Mouse (Mus musculus): ENCODE data around the gene Tmem106a. TPM values are rescaled to one million over a fixed set of nuclear protein-coding genes. Genes with fewer than 3 reads are reported as not detected.
"Not testable (repeated sequence)": the region's sequence is repeated elsewhere in the genome, so short reads cannot be mapped to it uniquely, and the experiment has no call there.

Gene Tmem106a
- polyA plus RNA-seq, 1 experiment from 2014 or later: 5.0 TPM

GRCm38 (mm10) chr11:101626995-101627856 lies 45.2 kb downstream of the Tmem106a start, which contains the start of gene Rdm1:
Rdm1 (plus strand) TSS chr11:101627195.
- Histone ChIP-seq H3K27ac (replicated peaks) (peak within 1 kb of the TSS; percentile 84), H3K4me3 (peak within 1 kb of the TSS; percentile 50), H3K9me3 (no peaks in the 10 kb centered on the region), H3K4me2 (peak within 1 kb of the TSS; percentile 89), H3K27me3 (no peaks in the 10 kb centered on the region), H3K9ac (peak within 1 kb of the TSS; percentile 50), H3K4me1 (replicated peaks) (peaks cover 6% of the 10 kb centered on the region; the same call in 1 of the 2 replicates), H3K36me3 (no peaks in the 10 kb centered on the region)
- peak; percentile 92 for ATAC-seq (ENCODE audit: low FRiP score, low read depth)
- under 1% methylated on average over 34 of the region's 34 CpGs for WGBS

DNA sequence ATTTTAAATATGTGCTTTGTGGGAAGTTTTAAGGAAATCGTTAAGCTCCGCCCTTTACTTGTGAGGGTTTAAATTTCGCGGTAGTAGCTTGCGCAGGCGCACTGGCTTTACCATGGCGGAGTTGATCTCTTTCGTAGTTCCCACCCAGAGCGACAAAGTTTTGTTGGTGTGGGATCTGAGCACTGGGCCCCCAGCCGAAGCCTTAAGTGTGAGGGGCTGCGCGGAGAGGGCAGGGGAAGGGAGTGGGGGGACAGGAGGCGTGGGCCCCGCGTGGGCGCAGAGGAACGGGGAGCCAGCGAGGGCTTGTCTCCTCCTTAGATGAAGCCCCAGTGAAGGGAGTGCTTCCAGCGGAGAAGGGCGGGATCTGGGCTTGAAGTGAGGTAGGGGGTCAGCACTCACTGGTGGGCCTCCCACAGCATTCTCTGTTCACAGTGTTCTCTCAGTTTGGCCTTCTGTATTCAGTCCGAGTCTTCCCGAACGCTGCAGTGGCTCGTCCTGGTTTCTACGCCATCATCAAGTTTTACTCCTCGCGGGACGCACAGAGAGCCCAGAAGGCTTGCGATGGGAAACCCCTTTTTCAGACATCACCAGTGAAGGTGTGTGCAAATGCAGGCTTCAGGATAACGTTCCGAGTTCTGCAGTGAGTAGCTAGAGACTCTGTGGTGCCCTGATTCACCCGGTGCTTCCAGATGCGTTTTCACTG lies 46.0 kb downstream of the Tmem106a start:
- peak overlapping the region; percentile 89 for H3K4me2 ChIP-seq
- under 1% methylated on average over 33 of the region's 33 CpGs for WGBS

GRCm38 (mm10) chr11:101628733-101629417 lies 46.8 kb downstream of the Tmem106a start:
- H3K27ac ChIP-seq (replicated peaks); H3K9ac ChIP-seq; H3K4me3 ChIP-seq; H3K9me3 ChIP-seq; H3K4me1 ChIP-seq (replicated peaks); H3K27me3 ChIP-seq; ATAC-seq (ENCODE audit: low FRiP score, low read depth); H3K36me3 ChIP-seq: not testable (repeated sequence)
- peak overlapping the region; percentile 89 for H3K4me2 ChIP-seq
- whole genome bisulfite sequencing: 72% methylated on average over 4 of the region's 5 CpGs

More for the DNA sequence above, 46.0 kb downstream of the Tmem106a start:
- Histone ChIP-seq H3K9me3 (no peaks in the 10 kb centered on the region), H3K4me1 (replicated peaks) (peaks cover 6% of the 10 kb centered on the region; the same call in 1 of the 2 replicates), H3K36me3 (no peaks in the 10 kb centered on the region), H3K4me3 (peak overlapping the region; percentile 50), H3K27me3 (no peaks in the 10 kb centered on the region), H3K9ac (peak overlapping the region; percentile 49), H3K27ac (replicated peaks) (peak overlapping the region; percentile 84)
- peak; percentile 32 for ATAC-seq (ENCODE audit: low FRiP score, low read depth)

DNA sequence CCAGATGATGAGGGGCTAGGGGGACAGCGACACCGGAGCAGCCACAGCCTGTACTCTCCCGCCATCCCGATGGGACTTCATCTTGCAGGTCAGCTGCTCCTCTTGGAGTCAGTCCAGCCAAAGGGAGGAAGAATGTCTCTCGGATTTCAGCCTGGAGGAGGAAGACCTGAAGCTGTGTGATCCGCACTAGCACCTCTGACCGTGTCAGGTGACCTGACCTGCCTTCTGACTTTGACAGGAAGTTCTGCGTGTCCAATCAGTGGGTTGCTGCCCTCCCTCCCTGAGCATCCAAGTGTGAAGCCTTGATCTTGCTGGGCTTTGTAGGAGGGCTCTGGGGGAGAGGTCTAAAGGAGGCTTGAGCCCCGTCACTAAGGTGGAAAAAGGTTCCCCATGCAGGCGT lies 53.6 kb downstream of the Tmem106a start:
- no peak for ATAC-seq (ENCODE audit: low FRiP score, low read depth)
- Histone ChIP-seq H3K27ac (replicated peaks) (no peak overlapping the region), H3K4me1 (replicated peaks) (no peaks in the 10 kb centered on the region), H3K4me2 (no peak overlapping the region), H3K27me3 (no peaks in the 10 kb centered on the region), H3K9me3 (no peaks in the 10 kb centered on the region), H3K36me3 (no peaks in the 10 kb centered on the region), H3K4me3 (no peak overlapping the region), H3K9ac (no peak overlapping the region)
- 85% methylated on average over 10 of the region's 10 CpGs for WGBS

DNA sequence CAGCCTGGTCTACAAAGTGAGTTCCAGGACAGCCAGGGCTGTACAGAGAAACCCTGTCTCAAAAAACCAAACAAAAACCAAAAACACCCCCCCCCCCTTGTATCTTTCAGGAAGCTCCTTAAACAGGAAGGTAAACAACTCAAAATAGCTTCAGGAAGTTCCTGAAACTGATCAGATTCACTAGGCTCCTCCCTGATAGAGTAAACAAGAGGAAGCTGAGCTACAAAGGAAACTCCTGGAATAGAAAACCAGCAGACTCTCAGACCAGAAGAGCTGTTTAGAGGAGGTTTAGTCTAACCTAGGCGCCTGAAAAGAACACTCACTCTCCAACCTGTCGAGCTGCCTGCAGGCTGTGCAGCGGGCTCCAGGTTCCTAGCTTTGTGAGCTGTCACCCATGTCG lies 57.7 kb downstream of the Tmem106a start:
- Histone ChIP-seq H3K36me3 (no peaks in the 10 kb centered on the region), H3K4me1 (replicated peaks) (peaks cover 9% of the 10 kb centered on the region), H3K27ac (replicated peaks) (no peak overlapping the region), H3K4me2 (no peak overlapping the region), H3K9ac (no peak overlapping the region), H3K9me3 (no peaks in the 10 kb centered on the region), H3K4me3 (no peak overlapping the region), H3K27me3 (no peaks in the 10 kb centered on the region)
- ATAC-seq (ENCODE audit: low FRiP score, low read depth): no peak
- WGBS: 92% methylated on average over 4 of the region's 4 CpGs

GRCm38 (mm10) chr11:101640857-101641709 lies 59.0 kb downstream of the Tmem106a start:
- peak; percentile 81 for ATAC-seq (ENCODE audit: low FRiP score, low read depth)
- Histone ChIP-seq H3K4me3 (peak overlapping the region; percentile 39), H3K27ac (replicated peaks) (peak overlapping the region; percentile 87), H3K4me2 (peak overlapping the region; percentile 58), H3K9ac (peak overlapping the region; percentile 48)
- H3K36me3 ChIP-seq; H3K9me3 ChIP-seq; H3K27me3 ChIP-seq; H3K4me1 ChIP-seq (replicated peaks): not testable (repeated sequence)
- 4% methylated on average over 53 of the region's 53 CpGs for WGBS

Other genes with a start within 250 kb of the Tmem106a start
- gene G6pc, start 214.7 kb upstream of the Tmem106a start, polyA plus RNA-seq (2015; fragmentation: Nextera tagmentation; extraction: Ambion mirVana): not detected in 2 replicates
- gene Aarsd1, start 164.6 kb upstream of the Tmem106a start, polyA plus RNA-seq (2015; fragmentation: Nextera tagmentation; extraction: Ambion mirVana): 88.8 and 92.0 TPM in 2 replicates
- gene Gm27029, start 157.4 kb upstream of the Tmem106a start, polyA plus RNA-seq (2015; fragmentation: Nextera tagmentation; extraction: Ambion mirVana): 7.2 and 7.9 TPM in 2 replicates
- 32.0 and 33.2 TPM in 2 replicates for gene Rundc1, start 157.2 kb upstream of the Tmem106a start, polyA plus RNA-seq (2015; fragmentation: Nextera tagmentation; extraction: Ambion mirVana)
- 3.0 and 4.0 TPM in 2 replicates for gene Ptges3l, start 156.9 kb upstream of the Tmem106a start, polyA plus RNA-seq (2015; fragmentation: Nextera tagmentation; extraction: Ambion mirVana)
- 228 and 230 TPM in 2 replicates for gene Rpl27, start 139.9 kb upstream of the Tmem106a start, polyA plus RNA-seq (2015; fragmentation: Nextera tagmentation; extraction: Ambion mirVana)
- 4.3 and 5.2 TPM in 2 replicates for gene Ifi35, start 133.8 kb upstream of the Tmem106a start, polyA plus RNA-seq (2015; fragmentation: Nextera tagmentation; extraction: Ambion mirVana)
- 85.3 and 86.0 TPM in 2 replicates for gene Rnd2, start 117.2 kb upstream of the Tmem106a start, polyA plus RNA-seq (2015; fragmentation: Nextera tagmentation; extraction: Ambion mirVana)
- gene Vat1, start 116.0 kb upstream of the Tmem106a start, polyA plus RNA-seq (2015; fragmentation: Nextera tagmentation; extraction: Ambion mirVana): 123 and 135 TPM in 2 replicates
- 2.8 and 3.0 TPM in 2 replicates for gene Brca1, start 30.3 kb upstream of the Tmem106a start, polyA plus RNA-seq (2015; fragmentation: Nextera tagmentation; extraction: Ambion mirVana)
- 87.6 and 92.4 TPM in 2 replicates for gene Nbr1, start 30.1 kb upstream of the Tmem106a start, polyA plus RNA-seq (2015; fragmentation: Nextera tagmentation; extraction: Ambion mirVana)
- gene Gm11634, start 17.0 kb downstream of the Tmem106a start, polyA plus RNA-seq (2015; fragmentation: Nextera tagmentation; extraction: Ambion mirVana): not detected in 2 replicates
- gene Rdm1, start 45.0 kb downstream of the Tmem106a start, polyA plus RNA-seq (2015; fragmentation: Nextera tagmentation; extraction: Ambion mirVana): 17.9 and 19.8 TPM in 2 replicates
- 5.6 and 7.6 TPM in 2 replicates for gene Arl4d, start 83.3 kb downstream of the Tmem106a start, polyA plus RNA-seq (2015; fragmentation: Nextera tagmentation; extraction: Ambion mirVana)
- 28.8 and 29.2 TPM in 2 replicates for gene Dhx8, start 150.7 kb downstream of the Tmem106a start, polyA plus RNA-seq (2015; fragmentation: Nextera tagmentation; extraction: Ambion mirVana)
- gene Etv4, start 203.1 kb downstream of the Tmem106a start, polyA plus RNA-seq (2015; fragmentation: Nextera tagmentation; extraction: Ambion mirVana): 14.4 and 21.3 TPM in 2 replicates